Mouse (Mus musculus): ENCODE results near the gene Cypt12. TPM values are rescaled to one million over a fixed set of nuclear protein-coding genes. Genes with fewer than 3 reads are reported as not detected.

Gene Cypt12
- polyA plus RNA-seq (2015; fragmentation: Nextera tagmentation; extraction: Ambion mirVana) = not detected in 2 replicates

DNA sequence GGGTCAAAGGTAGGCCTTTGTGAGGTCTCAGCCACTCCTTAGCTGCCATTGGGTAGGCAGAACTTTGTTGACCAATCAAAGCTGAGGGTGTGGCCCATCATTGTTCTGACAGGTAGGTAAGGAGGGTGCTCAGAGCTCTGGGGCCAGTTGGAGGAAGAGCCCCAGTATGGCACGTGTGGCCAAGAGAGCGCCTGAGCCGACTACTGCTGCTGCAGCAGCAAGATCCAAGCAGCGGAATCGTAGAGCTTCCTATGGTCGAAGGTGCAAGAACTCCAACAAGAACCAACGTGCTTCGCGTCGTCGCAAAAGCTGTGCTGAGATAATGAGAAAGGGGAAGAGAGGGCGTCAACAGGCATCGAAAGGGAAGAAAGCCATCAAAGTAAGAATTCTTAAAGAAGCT is at the start of gene Cypt12:
Cypt12 (plus strand) TSS at position 112 of the 400 bp plus-strand sequence.
- H3K4me3 ChIP-seq (replicated peaks) = no peak within 1 kb of the TSS
- ATAC-seq (ENCODE audit: insufficient read depth, low FRiP score, low read depth) = no peak

GRCm38 (mm10) chr3:17913796-17914195 is 34.4 kb upstream of the Cypt12 start:
- Histone ChIP-seq H3K4me1 (no peaks in the 10 kb centered on the region), H3K4me3 (replicated peaks) (no peak overlapping the region), H3K4me2 (no peak overlapping the region), H3K36me3 (no peaks in the 10 kb centered on the region), H3K27me3 (replicated peaks) (no peaks in the 10 kb centered on the region), H3K9ac (no peak overlapping the region), H3K27ac (no peak overlapping the region), H3K9me3 (no peaks in the 10 kb centered on the region)
- ATAC-seq (ENCODE audit: insufficient read depth, low FRiP score, low read depth) = no peak

More for the DNA sequence above, at the start of gene Cypt12:
- no peaks in the 10 kb centered on the region for H3K4me1 ChIP-seq
- no peak within 1 kb of the TSS for H3K9ac ChIP-seq
- no peaks in the 10 kb centered on the region for H3K9me3 ChIP-seq
- no peak within 1 kb of the TSS for H3K27ac ChIP-seq
- no peaks in the 10 kb centered on the region for H3K36me3 ChIP-seq
- no peak within 1 kb of the TSS for H3K4me2 ChIP-seq
- H3K27me3 ChIP-seq (replicated peaks) = no peaks in the 10 kb centered on the region
- 92% methylated on average over 13 of the region's 13 CpGs for WGBS

DNA sequence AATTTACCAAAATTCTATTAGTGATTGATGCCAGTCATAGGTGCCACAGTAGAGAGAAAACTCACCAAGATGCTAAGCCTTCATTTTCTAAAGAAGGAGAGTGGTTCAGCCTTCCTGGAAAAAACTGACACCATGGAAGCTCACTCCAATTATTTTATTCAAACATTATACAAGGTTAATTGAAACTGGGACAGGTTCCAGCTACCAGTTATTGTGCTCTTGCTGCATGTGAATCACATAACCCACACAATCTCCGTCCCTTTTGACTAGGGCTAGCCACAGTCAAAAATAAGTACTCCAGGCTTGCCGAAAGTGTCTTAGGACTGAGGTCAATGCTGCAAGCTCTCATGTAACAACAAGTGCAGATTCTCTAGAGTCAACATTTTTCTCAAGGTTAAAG is 8.0 kb upstream of the Cypt12 start:
- 69% methylated on average over 2 of the region's 2 CpGs for WGBS
- no peaks in the 10 kb centered on the region for H3K36me3 ChIP-seq
- ATAC-seq (ENCODE audit: insufficient read depth, low FRiP score, low read depth) = no peak
- H3K4me3 ChIP-seq (replicated peaks) = no peak overlapping the region
- no peak overlapping the region for H3K9ac ChIP-seq
- H3K4me1 ChIP-seq = no peaks in the 10 kb centered on the region
- no peaks in the 10 kb centered on the region for H3K9me3 ChIP-seq
- no peak overlapping the region for H3K27ac ChIP-seq
- H3K4me2 ChIP-seq = no peak overlapping the region
- no peaks in the 10 kb centered on the region for H3K27me3 ChIP-seq (replicated peaks)

Data from stomach, embryonic 15.5 days (tissue).